Mouse (Mus musculus) T-helper 17 cell (primary cell): ENCODE measurements around the gene Pde1c.

Source experiments
- in situ Hi-C, 2 experiments: fragments of 300-600 bp; cut with MboI, MseI; formaldehyde crosslinking; loops; 1 replicate in 1 of 2; 2 replicates in 1 of 2; pipeline ENCODE4 v1.15.1; 2025; ENCODE audit warnings: high pct_unique_total_duplicates in 2 of 2

The Pde1c gene

DNA sequence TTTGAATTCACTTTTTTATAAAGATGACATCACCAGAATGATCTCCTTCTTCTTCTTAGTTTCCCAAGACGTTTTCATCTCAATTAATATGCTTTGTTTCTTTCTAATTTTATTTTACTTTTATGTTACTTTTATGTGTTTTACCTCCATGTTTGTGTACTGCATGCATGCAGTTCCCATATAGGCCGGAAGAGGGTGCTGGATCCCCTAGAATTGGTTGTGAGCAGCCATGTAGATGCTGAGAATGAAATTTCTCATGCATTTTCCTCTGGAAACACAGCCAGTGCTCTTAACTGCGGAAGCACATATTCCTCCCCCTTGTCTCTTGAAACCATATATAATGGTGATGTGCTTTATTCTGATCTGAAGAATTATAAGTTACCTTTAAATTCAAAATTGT is 110.8 kb downstream of the Pde1c start:
- in situ Hi-C loops, result no loop called here

DNA sequence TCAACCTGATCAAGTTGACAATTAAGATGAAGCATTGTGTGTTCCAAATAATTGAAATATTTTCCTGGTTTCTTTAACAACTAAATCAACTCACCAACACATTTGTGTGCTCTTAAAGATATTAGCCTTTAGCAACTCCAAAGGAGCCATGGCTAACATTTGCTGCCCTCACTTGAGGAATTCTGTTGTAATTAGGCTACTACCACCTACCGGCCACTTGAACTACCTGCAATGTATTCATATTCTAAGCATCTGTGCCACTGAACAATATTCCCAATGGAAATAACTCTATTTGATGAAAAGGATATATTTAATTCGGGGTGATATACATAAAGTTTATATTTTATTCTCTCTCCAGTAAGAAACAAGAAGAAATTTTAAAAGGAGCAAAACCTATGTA is 121.0 kb downstream of the Pde1c start:
- in situ Hi-C loops, result loop anchor here in 1 of 2 experiments (10.0 kb wide), 1 partner anchor 1893 kb away; no protein-coding TSS in a partner anchor

DNA sequence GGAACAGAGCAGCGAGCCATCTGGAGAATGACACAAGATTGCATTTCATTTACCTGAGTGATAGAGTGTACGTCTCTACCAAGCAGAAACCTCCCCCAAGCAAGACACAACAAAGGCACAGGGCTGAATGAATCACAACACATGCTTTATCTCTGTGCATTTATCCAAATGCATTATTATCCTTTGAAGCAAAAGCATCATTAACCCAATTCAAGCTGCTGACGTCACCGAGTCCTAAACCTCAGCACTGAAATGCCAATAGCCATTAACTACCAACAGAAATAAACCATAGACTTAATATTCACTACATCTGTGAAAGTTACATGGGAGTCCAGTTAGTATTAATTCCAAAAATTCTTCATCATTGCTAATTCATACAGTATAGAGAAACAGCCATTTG is 127.4 kb downstream of the Pde1c start:
- in situ Hi-C loops, result loop anchor here in 1 of 2 experiments (10.0 kb wide), 1 partner anchor 1887 kb away; no protein-coding TSS in a partner anchor

DNA sequence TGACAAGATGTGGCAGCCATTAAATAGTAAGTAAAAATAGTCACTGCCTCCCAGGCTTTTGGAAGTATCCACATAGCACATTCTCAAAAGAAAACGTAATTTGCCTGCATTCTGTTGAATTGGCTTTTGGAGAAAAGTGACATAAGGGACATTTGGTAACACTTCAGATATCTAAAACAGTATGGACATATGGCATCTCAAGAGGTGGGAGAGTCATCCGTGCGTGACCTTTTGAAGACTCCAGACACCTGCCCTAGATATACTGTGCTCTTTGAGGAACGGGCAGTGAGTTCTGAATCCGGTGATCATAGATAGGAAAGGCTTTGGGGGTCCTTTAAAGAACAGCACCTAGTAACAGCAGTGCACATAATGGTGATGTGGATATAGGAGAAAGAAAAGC is 143.1 kb downstream of the Pde1c start:
- in situ Hi-C loops, result no loop called here

DNA sequence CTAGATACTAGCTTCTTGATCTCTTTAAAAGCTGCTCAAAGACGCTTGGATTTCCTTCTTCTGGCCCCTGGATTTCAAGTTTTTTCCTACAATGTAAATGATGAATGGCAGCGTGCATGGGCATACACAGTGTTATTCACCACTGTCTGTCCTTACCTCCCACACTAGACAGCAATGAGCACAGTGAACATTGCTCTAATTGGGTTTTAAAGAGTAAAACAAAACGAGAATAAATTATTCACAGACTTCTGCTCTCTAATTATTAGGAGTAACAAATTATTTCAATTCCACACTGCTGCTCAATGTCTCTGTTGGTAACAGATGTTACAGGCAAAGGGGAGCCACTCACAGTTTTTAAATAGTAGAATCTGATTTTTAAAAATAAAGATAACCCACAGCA is 146.0 kb downstream of the Pde1c start:
- in situ Hi-C loops, result no loop called here

DNA sequence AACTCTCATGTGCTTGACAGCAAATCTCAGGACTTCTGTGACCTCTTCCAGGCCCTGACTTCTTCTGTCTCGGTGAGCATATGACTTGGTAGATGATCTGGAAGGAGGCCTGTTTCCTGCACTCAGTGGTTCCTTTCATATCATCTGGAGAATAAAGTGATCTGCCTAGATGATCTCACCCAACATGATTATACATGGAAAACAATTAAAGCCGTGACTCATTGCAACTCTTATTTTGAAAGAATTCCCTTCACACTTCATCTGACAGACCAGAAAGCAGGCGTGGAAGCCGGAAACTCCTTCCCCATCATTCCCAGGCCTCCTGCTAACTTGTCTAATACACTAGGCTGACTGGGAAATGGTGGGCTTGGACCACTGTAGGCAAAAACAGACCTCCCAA is 152.7 kb downstream of the Pde1c start:
- in situ Hi-C loops, result no loop called here

DNA sequence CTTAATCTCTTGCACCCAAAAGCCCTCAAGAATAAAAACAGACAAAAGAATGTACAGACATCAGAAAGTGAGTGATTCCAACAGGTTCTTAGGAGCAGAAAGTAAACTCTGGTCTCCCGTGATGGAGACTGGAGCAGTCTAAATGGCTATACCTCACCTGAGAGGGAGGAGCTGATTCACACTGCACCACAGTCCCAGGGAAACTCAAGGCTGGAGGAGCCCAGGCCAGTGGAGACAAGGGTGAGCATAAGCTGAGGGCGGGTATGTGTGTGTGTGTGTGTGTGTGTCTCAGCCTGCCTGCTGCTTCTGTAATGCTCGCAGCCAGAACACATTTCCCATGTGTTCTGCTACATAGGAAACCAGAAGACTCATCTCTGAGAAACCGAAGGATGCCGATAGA is 179.7 kb downstream of the Pde1c start:
- in situ Hi-C loops, result no loop called here

DNA sequence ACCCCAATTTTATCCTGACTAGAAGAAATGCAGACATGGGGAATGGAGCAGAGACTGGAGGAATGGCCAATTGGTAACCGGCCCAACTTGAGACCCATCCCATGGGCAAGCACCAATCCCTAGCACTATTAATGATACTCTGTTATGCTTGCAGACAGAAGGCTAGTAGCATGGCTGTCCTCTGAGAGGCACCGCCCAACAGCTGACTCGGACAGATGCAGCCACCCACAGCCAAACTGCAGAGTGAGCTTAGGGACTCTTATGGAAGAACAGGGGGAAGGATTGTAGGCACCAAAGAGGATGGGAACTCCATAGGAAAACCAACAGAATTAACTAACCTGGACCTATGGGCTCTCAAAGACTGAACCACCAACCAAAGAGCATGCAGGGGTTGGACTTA is 192.5 kb downstream of the Pde1c start:
- in situ Hi-C loops, result no loop called here

DNA sequence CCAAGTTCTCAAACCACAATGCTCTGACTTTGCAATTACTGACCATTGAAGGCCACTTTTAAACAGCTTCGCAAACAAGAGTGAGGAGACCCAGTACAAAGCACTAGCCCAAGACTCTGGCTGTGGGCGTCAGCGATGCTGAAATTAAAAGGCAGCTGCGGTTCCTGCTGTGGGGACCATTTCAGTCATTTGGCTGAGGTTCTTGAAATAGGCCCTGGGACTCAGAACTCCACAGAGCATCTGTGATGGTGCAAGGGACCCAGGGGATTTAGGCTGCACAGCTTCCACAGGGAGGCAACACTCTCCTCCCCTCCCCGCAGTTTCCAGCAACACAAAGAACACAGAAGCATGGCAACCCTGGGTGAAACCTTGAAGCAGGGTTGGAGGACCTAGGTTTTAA is 194.7 kb downstream of the Pde1c start:
- in situ Hi-C loops, result no loop called here

DNA sequence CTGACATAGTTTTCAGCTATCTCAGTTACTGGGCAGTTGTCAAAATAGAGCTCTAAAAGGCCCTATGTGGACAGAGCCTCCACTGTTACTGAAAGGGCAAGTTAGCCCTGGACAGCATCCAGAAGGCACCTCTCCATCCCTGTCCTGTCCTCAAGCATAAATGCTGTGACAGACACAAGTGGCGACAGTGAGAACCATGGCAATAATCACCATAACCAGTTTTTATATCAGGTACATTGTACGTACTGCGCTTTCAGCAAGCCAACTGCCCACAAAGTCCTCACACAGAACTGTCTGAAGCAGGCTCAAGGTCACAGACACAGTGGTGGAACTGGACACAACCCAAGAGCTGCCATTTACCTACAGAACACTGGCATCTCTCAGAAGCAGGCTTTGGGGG is 195.2 kb downstream of the Pde1c start:
- in situ Hi-C loops, result no loop called here

DNA sequence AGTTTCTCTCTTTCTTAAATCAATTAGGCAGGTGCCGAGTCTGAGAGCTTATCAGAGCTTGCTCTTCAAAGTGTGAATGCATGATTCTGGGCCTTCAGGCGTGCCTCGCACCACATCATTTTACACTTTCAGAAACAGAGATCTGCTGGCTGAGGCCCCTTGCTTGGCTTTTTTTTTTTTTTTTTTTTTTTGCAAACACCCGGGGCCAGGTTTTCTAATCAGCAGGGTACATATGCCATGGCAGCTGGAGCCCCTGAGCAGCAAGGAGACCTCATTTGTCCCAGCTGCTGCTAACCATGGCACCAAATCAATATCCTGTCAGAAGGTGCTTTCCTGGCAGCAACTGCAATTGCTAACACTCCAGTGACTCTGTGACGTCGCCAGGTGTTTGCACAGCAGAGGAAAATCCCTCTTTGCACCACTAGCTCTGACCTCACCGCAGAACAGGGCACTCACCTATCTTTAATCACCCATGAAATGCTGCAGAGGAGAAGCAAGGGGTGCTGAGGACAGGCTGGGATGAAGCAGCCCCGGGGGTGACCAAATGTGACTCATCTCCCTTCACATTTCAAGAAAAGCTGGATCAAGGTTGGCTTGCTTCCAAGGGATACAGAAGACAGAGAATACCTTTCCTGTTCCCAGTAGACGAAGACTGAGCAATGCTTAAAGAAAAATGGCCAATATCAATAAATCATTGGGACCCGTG is 195.7 kb downstream of the Pde1c start:
- in situ Hi-C loops, result no loop called here

DNA sequence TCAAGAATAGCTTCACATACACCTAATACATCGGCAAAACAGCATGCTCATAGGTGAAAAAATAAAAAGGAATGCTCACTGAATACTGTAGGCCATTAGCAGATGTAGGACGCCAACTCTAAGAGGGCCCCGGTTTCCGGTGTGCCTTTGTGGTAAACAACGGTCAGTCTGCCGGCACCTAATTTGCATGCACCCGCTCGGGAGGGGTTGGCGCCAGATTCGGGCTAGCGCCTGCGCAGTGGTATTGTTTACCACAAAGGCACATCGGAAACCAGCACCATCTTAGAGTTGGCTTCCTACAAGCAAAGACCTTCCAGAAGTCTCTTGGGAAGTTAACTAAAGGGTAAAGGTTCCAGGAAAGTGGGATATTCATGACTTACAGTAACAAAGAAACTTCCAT is 199.4 kb downstream of the Pde1c start:
- in situ Hi-C loops, result no loop called here

DNA sequence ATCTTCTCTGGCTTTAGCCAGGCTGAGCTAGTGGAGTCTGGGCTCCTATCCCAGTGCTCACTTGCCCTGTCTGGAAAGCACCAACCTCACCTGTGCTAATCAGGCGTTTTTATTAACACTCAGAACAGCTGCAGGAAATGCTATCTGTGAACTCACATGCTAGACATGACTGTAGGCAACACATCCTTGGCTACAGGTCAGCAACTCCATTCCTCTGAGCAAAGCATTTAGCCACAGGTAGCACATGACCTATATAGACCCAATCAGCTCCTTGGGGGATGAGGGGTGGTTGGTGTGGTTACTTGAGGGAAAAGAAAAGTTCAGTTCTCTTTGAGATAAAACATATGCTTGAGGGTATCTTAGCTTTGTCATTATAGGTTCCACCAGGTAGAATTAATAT is 200.8 kb downstream of the Pde1c start:
- in situ Hi-C loops, result no loop called here

DNA sequence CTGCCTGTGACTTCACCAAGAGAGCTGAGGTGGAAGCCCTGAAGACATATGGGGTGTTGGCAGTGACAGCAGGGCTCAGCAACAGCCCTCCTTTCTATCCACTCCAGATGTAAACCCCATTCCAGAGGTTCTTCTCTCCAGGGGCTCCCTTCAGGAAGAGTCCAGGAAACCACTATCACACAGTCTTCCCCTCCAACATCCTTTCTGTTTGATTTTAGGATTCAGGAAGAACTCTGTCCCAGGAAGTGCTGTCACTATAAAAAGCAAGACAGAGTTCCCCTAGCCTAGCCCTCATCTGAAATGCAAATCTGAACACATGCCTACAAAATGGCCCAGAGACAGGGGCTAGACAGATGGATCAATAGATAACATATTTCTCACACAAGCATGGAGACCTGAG is 201.6 kb downstream of the Pde1c start:
- in situ Hi-C loops, result no loop called here

DNA sequence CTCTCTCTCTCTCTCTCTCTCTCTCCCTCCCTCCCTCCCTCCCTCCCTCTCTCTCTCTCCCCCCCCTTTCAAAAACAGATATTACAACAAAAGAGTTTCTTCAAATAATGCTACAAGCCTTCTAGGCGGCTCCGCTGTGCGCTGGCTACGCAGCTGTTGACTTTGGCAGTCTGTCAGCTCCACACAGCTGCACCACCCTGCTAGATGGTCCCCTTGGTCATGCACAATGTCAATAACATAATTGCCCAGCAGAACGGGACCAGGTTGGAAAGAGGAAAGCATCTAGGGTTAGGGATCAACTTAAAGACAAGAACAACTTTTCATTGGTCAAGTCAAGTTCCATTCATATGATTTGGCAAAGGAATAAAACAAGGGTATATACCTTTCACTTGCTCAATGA is 206.3 kb downstream of the Pde1c start:
- in situ Hi-C loops, result no loop called here

DNA sequence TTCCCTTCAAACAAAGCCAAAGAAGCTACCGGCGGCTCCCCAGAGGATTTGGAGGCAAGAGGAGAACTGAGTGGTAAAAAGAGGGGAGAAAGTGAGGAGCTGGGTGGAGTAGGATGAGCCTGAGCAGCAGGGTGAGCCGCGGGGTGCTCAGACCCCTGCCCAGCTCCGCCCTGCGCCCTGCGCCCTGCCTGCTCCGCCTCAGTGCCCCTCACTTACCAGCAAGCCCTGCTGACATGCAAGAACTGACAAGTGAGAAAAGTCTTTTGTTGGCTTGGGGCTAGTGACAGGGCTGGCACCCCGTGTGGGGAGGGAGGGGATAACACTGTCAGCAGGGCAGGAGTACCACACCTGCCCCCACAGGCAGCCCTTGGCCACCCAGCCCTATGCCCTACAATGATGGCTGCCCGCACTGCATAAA is 206.8 kb downstream of the Pde1c start:
- in situ Hi-C loops, result no loop called here

DNA sequence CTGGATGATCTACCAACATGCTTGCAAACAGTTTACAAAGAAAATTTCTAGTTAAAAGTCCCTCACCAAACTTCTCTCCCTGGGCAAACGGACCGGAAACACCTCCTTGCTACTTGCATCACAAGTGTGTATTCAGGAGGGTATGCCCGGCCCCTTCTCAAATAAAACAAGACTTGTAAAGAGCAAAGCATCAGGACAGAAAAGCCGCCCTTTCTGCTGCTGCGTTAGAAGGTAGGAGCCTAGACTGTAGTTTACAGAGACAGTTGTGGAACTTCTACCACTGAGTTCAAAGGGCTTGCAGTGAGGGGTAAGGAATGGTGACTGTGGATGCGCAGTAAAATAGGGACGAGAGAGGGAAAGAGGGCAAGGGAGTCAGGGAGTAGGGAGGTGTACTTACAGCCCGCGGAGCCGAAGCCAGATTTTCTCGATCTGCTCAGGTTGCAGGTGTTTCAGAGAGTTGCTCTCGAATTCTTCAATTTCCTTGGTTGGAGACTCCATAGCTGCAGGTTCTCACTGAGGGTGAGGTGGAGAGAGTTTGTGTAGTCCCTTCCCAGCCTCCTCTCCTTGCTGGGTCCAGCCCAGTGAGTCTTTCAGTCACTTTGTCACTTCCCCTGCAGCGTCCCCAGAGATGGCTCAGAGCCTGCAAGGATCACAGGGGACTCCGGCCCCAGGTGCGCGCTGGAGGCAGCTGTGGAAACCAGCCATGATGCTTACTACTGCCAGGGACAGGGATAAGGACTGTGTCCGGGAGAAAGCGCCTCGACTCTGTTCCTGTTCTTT is 207.4 kb downstream of the Pde1c start:
- in situ Hi-C loops, result no loop called here

DNA sequence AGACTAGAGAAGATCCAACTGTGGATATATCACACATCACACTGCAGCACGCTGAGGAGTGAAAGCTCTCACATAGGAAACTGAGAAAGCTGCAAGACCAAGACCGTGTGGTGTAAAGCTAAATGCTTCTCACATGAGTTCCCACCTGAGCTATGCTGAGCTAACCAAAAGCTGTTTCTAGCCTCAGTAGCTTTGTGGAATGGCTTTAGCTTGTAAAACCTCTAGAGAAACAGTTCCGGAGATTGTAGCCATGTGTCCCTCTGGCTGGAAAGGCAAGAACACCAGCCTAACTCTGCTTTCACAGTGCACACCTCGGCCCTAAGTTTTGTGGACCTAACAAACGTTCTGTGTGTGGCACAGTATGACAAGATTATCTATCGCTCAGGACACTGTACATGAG is 208.8 kb downstream of the Pde1c start:
- in situ Hi-C loops, result no loop called here

DNA sequence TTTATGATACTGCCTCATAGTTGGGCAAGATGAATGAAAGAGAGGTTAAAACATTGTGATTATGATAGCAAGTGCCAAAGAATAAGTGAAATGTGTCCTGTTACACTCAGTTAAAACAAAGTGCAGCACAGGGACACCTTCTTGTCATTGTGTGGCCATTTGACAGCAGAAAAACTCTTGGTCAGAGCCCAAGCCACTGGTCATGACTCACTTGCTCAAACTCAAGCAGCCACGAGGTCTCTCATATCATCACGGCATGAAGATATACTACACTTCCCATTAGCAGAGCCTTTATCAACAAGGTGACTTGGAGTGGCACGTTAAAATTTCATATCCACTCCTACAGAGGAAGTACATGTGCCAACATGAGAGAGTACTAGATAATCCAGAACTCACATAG is 209.8 kb downstream of the Pde1c start:
- in situ Hi-C loops, result no loop called here

DNA sequence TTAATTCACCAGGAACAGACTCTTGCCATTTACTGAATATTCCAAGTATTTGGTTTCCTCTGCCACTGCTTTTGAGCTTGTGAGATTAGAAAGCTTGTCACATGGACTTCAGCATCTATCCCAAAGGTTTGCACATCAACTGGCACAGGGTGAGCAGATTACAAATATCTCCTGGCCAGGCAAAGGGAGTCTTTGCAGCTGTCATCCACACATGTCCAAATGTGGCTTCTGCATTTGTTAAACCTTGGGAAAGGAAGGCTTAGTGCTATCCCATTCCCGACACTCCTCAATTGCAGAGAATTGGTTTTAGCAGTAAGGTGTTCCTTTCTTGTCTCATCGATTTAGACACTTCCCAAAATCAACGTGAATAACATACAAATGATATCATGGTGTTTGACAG is 221.7 kb downstream of the Pde1c start:
- in situ Hi-C loops, result no loop called here

DNA sequence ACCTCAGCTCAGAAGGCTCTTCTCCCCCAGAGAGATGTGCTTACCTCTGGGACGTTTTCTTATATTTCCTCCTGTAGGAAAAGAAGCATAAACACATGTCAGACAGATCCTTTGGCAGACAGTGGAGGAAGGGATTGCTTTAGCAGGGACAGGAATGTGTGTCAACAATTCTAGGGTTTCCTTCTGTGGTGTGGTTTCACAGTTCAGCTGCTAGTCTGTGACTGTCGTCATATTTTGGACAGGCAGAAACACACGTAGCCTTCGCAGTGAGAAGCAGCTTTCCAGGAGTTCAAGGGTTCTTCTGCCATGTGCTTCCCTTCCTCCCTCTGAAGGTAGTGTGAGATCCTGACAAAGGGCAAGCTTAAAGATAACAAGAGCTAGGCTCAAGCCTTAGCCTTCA is 223.8 kb downstream of the Pde1c start:
- in situ Hi-C loops, result no loop called here

DNA sequence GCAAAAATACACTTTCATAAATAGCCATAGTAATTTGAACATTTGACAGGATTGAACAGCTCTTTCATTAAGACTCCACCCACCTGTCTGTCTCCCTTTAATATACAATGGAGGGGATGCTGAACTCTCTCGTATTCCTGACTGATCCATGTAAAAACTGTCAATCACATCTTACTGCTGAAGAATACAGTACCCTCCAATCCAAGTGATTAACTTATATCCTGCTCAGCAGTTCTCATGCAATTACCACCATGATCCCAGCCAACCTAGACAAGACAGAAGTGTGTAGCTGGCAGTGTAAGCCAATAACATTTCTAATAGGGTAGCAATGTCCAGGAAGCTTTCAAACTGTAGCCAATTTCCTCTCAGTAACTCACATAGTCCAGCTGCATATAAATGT is 226.9 kb downstream of the Pde1c start:
- in situ Hi-C loops, result no loop called here

DNA sequence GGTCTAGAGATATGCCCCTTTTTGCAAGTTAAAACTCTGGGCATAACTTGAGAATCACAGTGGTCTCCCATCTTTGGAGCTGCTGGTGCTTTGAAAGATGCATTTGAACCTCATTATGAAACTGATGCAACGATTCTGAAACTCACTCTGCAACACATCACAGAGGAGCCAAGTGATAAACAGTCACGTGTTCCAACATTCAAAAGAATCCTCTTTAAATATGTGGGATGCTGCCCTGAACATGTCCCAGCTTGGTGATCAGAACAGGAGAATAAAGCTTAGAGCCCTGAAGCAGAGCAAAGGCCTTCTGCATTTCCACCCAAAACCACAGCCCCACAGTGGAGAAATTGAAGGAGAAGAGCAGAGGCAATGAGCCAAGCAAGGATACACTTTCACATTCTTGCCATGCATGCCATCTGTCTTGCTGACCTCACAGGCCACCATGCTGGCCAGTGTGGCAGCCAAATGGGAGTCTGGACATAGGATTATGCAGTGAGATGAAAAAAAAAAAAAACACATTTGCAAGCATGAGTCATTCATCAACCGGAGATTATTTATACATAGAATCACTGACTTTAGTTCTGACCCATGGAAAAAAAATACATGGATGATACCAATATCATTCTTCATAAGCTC is 233.0 kb downstream of the Pde1c start:
- in situ Hi-C loops, result loop anchor here in 1 of 2 experiments (10.0 kb wide), 1 partner anchor 629 kb away; no protein-coding TSS in a partner anchor
